In the genomic region with DNA sequence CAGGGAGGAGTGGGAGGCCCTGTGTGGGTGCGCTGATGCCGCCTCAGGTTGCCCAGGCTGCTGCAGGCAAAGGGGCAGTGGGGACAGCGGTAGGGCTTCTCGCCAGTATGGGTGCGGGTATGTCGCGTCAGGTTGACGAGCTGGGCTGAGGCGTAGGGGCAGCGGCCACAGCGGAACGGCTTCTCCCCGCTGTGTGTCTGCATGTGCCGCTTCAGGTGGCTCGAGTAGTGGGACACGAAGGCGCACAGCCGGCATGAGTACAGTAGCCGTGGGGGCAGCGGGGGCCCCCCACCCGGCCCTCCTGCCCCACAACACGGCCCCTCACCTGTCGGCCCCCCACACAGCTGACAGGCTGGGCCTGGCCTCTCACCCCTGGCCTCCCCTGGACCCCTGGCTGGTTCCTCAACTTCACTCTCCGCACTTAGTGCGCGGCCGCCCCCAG, we compare ENCODE assay signal across 1 mouse cellular context.
TF ChIP-seq lines count a peak whose summit lies in the region.

No protein-coding gene starts in this region.

TF ChIP-seq in MEL, 35 proteins besides CTCF, POLR2A, EP300 and RAD21:
- TF ChIP-seq BHLHE40 (IDR thresholded peaks at IDR 0.05; ENCODE audit: borderline replicate concordance, low read depth, low read length) (no peak), POLR2AphosphoS5 (IDR thresholded peaks at IDR 0.05; ENCODE audit: borderline replicate concordance, low read depth, low read length) (peak; percentile 84; the same call in 1 of the 2 replicates)
